Mouse (Mus musculus) spleen, adult 2 months (tissue): ENCODE measurements at regions not wholly inside any gene's neighbourhood (a gene's known extent, or its start where the extent isn't known, plus 50 kb on each side); places are given as distances from the start of the nearest gene placed in this dataset.

ENCODE experiments used
- CTCF ChIP-seq: fragments of 200-500 bp; IDR thresholded peaks from 2 replicates; pipeline ENCODE4 v1.5.1; 2011; ENCODE audit warnings: mild to moderate bottlenecking, inconsistent platforms; ENCODE audit not compliant: insufficient read depth, insufficient read length, insufficient replicate concordance; ENCODE audit errors: extremely low read depth
- POLR2A ChIP-seq: fragments of 200-500 bp; IDR thresholded peaks from 2 replicates; pipeline ENCODE4 v1.6.1; 2011; ENCODE audit warnings: low read depth, low read length, inconsistent platforms

- no peak for TF ChIP-seq CTCF
- no peak for TF ChIP-seq POLR2A
Measured at GRCm38 (mm10) chr16:57945404-57945803, 190.9 kb upstream of the Col8a1 start.
